Mouse (Mus musculus) 3T3-L1 (cell line): ENCODE data around the gene Hist2h2aa1.
"Not testable (repeated sequence)": the region's sequence is repeated elsewhere in the genome, so short reads cannot be mapped to it uniquely, and the experiment has no call there.

ENCODE experiments used
- DNase-seq: peaks from one replicate; pipeline ENCODE4 v3.0.0-alpha.2; 2015; ENCODE audit warnings: low read depth, low spot score

Gene Hist2h2aa1

GRCm38 (mm10) chr3:96245003-96245886 lies at the start of gene Hist2h2aa1:
TSS of gene Hist2h2aa1 (plus strand) at chr3:96245497.
- peak; percentile 77 for DNase-seq

DNA sequence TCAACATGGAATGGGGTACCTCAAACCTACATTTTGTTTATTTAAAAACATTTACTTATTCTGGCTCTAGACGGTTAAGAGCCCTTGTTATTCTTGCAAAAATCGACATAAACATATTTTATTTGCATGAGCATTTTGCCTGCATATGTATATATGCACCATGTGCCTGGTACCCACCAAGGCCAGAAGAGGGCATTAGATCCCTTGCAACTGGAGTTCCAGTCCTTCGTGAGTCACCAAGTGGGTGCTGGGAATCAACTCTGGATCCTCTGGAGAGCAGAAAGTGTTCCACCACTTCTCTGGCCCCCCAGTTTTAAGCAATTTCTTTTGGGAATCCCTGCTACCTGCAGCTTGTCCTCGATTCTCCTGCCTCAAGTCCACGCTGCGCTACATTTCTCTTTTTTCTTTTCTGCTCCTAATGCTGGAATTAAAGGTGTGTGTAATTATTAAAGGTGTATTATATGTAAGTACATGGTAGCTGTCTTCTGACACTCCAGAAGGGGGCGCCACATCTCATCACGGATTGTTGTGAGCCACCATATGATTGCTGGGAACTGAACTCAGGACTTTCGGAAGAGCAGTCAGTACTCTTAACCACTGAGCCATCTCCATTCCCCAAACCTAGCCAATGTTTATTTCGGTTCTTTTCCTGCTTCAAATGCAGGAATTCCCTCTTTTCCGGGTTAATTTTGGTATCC lies 49.5 kb upstream of the Hist2h2aa1 start:
- no peak for DNase-seq

GRCm38 (mm10) chr3:96196437-96197128 lies 48.7 kb upstream of the Hist2h2aa1 start:
- no peak for DNase-seq

- DNase-seq: peak; percentile 95
Measured at GRCm38 (mm10) chr3:96197129-96197749, 48.1 kb upstream of the Hist2h2aa1 start.

GRCm38 (mm10) chr3:96198181-96198580 lies 47.1 kb upstream of the Hist2h2aa1 start:
- DNase-seq: peak; percentile 50

DNA sequence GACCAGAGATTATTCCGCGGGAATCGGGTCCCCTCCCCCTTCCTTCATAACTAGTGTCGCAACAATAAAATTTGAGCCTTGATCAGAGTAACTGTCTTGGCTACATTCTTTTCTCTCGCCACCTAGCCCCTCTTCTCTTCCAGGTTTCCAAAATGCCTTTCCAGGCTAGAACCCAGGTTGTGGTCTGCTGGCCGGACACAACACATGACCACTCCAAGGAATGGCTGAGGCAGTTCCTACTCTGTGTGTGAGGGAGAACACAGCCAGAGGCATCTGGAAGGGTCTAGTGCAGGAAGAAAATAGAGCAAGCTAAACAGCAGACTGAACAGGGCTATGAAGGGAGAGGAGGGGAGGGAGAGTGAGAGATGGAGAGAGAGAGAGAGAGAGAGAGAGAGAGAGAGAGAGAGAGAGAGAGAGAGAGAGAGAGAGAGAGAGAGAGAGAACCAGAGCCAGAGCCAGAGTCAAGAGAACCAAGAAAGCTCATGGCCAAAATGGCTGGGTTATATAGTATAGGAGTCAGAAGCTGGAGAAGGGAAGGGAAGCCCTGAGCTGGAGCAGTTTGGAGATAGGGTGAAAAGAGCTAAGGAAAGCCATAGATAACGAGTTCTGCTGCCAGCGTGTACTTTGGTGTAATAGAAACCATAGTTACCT lies 46.6 kb upstream of the Hist2h2aa1 start:
- not testable (repeated sequence) for DNase-seq

- no peak for DNase-seq
Measured at GRCm38 (mm10) chr3:96199731-96200130, 45.6 kb upstream of the Hist2h2aa1 start.

- peak; percentile 53 for DNase-seq
Measured at GRCm38 (mm10) chr3:96207819-96208218, 37.5 kb upstream of the Hist2h2aa1 start.

- no peak for DNase-seq
Measured at GRCm38 (mm10) chr3:96209242-96209641, 36.1 kb upstream of the Hist2h2aa1 start.

- DNase-seq: no peak
Measured at GRCm38 (mm10) chr3:96219191-96219641, 26.1 kb upstream of the Hist2h2aa1 start.

DNA sequence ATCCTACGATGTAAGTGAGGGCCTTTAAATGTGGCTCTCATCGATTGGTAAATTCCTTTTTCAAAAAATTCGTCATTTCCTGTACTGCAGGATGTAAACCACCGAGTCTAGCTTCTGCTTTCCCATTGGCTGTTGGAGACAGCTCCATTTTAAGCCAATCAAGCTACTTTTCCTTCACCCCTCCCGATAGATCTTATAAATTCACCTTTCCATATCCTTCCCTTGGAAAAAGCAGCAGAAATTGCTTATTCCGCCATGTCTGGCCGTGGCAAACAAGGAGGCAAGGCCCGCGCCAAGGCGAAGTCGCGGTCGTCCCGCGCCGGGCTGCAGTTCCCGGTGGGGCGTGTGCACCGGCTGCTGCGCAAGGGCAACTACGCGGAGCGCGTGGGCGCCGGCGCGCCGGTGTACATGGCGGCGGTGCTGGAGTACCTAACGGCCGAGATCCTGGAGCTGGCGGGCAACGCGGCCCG lies 25.6 kb upstream of the Hist2h2aa1 start, which contains the start of the genes Bola1 and Hist2h2ab:
Gene Bola1 (minus strand): TSS at position 49 of the 470 bp plus-strand sequence.
Gene Hist2h2ab (plus strand): TSS at position 205 of the 470 bp plus-strand sequence.
- DNase-seq: peak; percentile 92

- peak; percentile 72 for DNase-seq
Measured at GRCm38 (mm10) chr3:96220131-96220764, 25.0 kb upstream of the Hist2h2aa1 start.

DNA sequence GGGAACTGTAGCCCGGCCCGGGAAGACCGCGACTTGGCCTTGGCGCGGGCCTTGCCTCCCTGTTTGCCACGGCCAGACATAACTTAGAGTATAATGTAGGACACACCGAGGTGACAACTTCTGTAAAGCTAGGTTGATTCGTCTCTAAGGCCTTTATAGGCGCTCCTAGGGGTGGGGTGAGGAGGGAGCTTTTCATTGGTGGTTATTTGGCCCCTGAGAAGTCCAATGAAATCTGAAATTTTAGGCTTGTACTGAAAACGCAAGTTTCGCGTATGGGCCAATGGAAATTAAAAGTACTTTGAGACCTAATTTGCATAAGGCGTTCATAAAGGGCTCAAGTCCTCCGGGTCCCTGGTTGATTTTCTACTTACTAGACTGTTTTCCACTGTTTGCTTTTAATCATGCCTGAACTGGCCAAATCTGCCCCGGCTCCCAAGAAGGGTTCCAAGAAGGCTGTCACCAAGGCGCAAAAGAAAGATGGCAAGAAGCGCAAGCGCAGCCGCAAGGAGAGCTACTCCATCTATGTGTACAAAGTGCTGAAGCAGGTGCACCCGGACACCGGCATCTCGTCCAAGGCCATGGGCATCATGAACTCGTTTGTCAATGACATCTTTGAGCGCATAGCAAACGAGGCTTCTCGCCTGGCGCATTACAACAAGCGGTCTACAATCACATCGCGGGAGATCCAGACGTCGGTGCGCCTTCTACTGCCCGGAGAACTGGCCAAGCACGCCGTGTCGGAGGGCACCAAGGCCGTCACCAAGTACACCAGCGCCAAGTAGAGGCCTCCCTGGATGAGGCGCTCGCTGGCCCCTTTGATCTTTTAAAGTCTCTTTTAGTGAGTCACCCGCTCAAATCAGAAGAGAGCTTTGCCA lies 24.3 kb upstream of the Hist2h2aa1 start, which contains the start of the genes Hist2h2ac and Hist2h2be:
Gene Hist2h2ac (minus strand): TSS at position 116 of the 875 bp plus-strand sequence.
Gene Hist2h2be (plus strand): TSS at position 355 of the 875 bp plus-strand sequence.
- peak; percentile 97 for DNase-seq

DNA sequence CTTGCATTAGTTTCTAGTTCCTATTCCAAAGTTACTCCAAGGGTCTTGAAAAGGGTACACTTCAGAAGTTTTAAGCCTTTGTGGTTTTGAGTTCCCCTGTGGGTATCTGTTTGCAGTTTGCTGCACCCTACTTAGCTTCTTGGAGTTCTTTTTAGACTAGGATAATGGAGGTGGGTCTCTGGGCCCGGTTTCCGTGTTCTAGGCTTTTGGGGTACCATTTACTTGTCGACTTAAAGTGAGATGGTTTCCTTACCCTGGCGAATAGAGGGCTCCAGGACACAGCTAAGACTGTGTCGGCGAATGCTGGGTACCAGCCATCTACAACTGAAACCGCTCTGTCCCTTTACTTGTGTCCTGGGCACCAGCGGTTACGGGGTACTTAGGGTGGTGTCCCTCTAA lies 23.7 kb upstream of the Hist2h2aa1 start:
- DNase-seq: no peak

GRCm38 (mm10) chr3:96222774-96223173 lies 22.5 kb upstream of the Hist2h2aa1 start:
- DNase-seq: no peak

DNA sequence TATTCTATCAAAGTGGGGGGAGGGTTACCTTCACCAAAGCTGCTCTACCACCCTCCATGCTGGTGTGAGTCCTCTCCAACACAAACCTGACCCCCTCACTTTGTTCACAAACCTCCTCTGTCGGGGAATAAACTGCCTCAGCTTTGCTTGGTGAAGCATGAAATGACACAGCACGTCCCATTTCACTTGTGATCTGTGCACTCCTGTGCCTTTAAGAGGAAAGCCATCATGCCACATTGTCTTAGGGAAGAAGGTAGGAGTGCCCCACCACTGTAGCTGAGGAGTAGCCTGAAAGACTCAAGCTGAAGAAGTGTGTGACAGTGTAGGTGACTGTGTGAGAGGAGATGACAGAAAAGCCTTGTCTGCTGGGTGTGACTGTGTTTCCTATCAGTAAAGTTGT lies 19.9 kb upstream of the Hist2h2aa1 start:
- no peak for DNase-seq

DNA sequence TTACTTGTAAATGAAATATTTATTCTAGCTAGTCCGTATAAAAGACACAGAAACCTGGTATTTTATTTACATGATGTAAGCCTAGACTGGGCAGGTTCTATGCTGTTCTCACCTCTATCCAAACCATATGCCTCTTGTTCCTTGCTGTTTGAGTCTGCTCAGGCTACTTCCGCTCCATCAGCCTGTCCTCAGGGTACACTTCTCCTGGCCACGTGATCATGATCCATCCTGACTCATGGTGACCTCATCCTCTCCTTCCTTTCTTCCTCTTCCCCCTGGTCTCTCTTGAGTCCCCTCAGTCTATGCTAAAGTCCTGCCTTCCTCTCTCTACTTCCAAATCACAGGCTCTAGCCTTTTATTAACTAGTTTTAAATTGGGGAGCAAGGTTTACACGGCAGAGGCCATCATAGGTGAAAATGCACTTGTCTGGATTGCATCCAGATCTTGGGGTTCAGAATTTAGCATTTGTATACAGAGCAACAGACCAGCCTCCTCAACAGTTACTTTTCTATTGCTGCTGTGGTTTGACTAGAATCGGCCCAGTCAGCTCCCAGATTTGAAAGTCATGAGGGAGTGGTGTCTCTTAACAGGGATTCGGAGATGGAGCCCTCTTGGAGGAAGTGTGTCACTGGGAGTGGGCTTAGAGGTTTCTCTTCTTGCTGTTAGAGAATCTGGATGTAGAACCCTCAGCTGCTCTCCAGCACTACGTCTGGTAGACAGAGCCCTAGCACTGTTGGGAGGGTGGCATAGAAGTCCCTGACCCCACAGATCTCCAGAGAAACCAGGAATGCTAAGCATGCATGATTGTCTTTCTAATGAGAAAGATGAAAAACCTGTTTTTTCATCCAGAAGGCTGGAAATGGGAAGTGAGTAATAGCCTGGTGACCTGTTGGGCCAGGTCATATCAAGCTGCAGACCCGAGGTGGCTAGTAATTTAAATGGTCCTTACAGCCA lies 18.3 kb upstream of the Hist2h2aa1 start:
- peak; percentile 96 for DNase-seq

- no peak for DNase-seq
Measured at GRCm38 (mm10) chr3:96228828-96229227, 16.5 kb upstream of the Hist2h2aa1 start.
